10 mouse cellular contexts compared by ENCODE assay signal in genomic region chr17:84274999-84275398, GRCm38 (mm10).
DNase-seq lines count a peak whose midpoint lies in the region; ATAC-seq and TF ChIP-seq lines count a peak whose summit lies in the region.
"Had no signal": no experiment of that assay in that cellular context is flagged by ENCODE, and none has a peak within 500 bp of the region (broad histone marks: within the 10 kb centered on the region; RNA-seq: fewer than 3 reads in every experiment).

No protein-coding gene starts in this region.

- DNase-seq in gastrocnemius, adult 2 months = no peak
- DNase-seq in gastrocnemius, adult 18-20 months (ENCODE audit: low spot score) = no peak
- no peak for DNase-seq in midbrain, embryonic 10.5 days (ENCODE audit: low spot score)
- no peak for DNase-seq in limb, embryonic 11.5 days (ENCODE audit: low spot score)
- no peak for DNase-seq in Muller cell, postnatal 12 days (ENCODE audit: inconsistent ontology term)
- DNase-seq in thymus, adult 18-20 months = no peak
- DNase-seq: gastrocnemius, postnatal 25 days had no signal

- TF ChIP-seq CTCF in gastrocnemius, adult 2 months (IDR thresholded peaks at IDR 0.05) = no peak

- WGBS in midbrain, embryonic 12.5 days = 89% methylated on average over 3 of the region's 3 CpGs
- 91% methylated on average over 3 of the region's 3 CpGs for WGBS in midbrain, embryonic 10.5 days
- WGBS in limb, embryonic 11.5 days = 77% methylated on average over 3 of the region's 3 CpGs
- WGBS in stomach, embryonic 15.5 days = 73% methylated on average over 3 of the region's 3 CpGs

- peaks cover 9% of the 10 kb centered on the region for H3K4me1 ChIP-seq in midbrain, embryonic 12.5 days
- no peaks in the 10 kb centered on the region for H3K4me1 ChIP-seq in midbrain, embryonic 10.5 days
- H3K4me1 ChIP-seq in limb, embryonic 11.5 days (ENCODE audit: control insufficient read depth, insufficient read depth, low read length) = peaks cover 17% of the 10 kb centered on the region
- H3K4me1 ChIP-seq in stomach, embryonic 15.5 days = peaks cover 36% of the 10 kb centered on the region

- peaks cover 9% of the 10 kb centered on the region for H3K36me3 ChIP-seq in midbrain, embryonic 12.5 days
- H3K36me3 ChIP-seq in midbrain, embryonic 10.5 days = peaks cover 14% of the 10 kb centered on the region
- no peaks in the 10 kb centered on the region for H3K36me3 ChIP-seq in limb, embryonic 11.5 days (ENCODE audit: control insufficient read depth, insufficient read depth, low read length)
- no peaks in the 10 kb centered on the region for H3K36me3 ChIP-seq in stomach, embryonic 15.5 days

- peak overlapping the region; percentile 72 for H3K27ac ChIP-seq in gastrocnemius, adult 2 months
- 0 out of 2 replicates have a peak overlapping the region, but pooled peaks have one; percentile 52 for H3K27ac ChIP-seq in midbrain, embryonic 12.5 days (replicated peaks)
- no peak overlapping the region for H3K27ac ChIP-seq in midbrain, embryonic 10.5 days (replicated peaks)
- peak overlapping the region; percentile 78 for H3K27ac ChIP-seq in limb, embryonic 11.5 days (replicated peaks; ENCODE audit: low read depth, low read length)
- peak overlapping the region; percentile 73; the same call in 1 of the 2 replicates for H3K27ac ChIP-seq in stomach, embryonic 15.5 days

- H3K4me3 ChIP-seq in gastrocnemius, adult 2 months = no peak overlapping the region
- H3K4me3 ChIP-seq in midbrain, embryonic 12.5 days = no peak overlapping the region
- no peak overlapping the region for H3K4me3 ChIP-seq in midbrain, embryonic 10.5 days
- H3K4me3 ChIP-seq in limb, embryonic 11.5 days (ENCODE audit: low read depth, low read length) = no peak overlapping the region
- H3K4me3 ChIP-seq in stomach, embryonic 15.5 days (replicated peaks) = no peak overlapping the region

- no peaks in the 10 kb centered on the region for H3K27me3 ChIP-seq in midbrain, embryonic 12.5 days
- H3K27me3 ChIP-seq in midbrain, embryonic 10.5 days (ENCODE audit: low read depth, poor library complexity, severe bottlenecking) = no peaks in the 10 kb centered on the region
- H3K27me3 ChIP-seq in limb, embryonic 11.5 days (ENCODE audit: control insufficient read depth, insufficient read depth, low read length) = no peaks in the 10 kb centered on the region
- H3K27me3 ChIP-seq in stomach, embryonic 15.5 days (replicated peaks) = no peaks in the 10 kb centered on the region
- H3K27me3 ChIP-seq: Patski had no signal

- H3K4me2 ChIP-seq in midbrain, embryonic 12.5 days (replicated peaks) = no peak overlapping the region
- no peak overlapping the region for H3K4me2 ChIP-seq in limb, embryonic 11.5 days (ENCODE audit: low read depth, severe bottlenecking)
- H3K4me2 ChIP-seq in stomach, embryonic 15.5 days = no peak overlapping the region

- intact Hi-C loops in gastrocnemius, adult 2 months (cut with DNase I) = no loop called here

- no peaks in the 10 kb centered on the region for H3K9me3 ChIP-seq in midbrain, embryonic 12.5 days
- H3K9me3 ChIP-seq in midbrain, embryonic 10.5 days (replicated peaks) = no peaks in the 10 kb centered on the region
- H3K9me3 ChIP-seq in limb, embryonic 11.5 days (ENCODE audit: control insufficient read depth, low read length) = no peaks in the 10 kb centered on the region
- H3K9me3 ChIP-seq in stomach, embryonic 15.5 days = no peaks in the 10 kb centered on the region

- no peak for ATAC-seq in midbrain, embryonic 12.5 days (ENCODE audit: low FRiP score, low read depth)
- no peak for ATAC-seq in limb, embryonic 11.5 days (ENCODE audit: insufficient number of reproducible peaks, low FRiP score, low TSS enrichment, low read depth)
- ATAC-seq in stomach, embryonic 15.5 days (ENCODE audit: insufficient read depth, low FRiP score, low read depth) = no peak

- no peak overlapping the region for H3K9ac ChIP-seq in midbrain, embryonic 12.5 days (replicated peaks)
- no peak overlapping the region for H3K9ac ChIP-seq in limb, embryonic 11.5 days (ENCODE audit: low read length)
- H3K9ac ChIP-seq in stomach, embryonic 15.5 days = no peak overlapping the region
